In genomic region chr16:84365969-84366368, GRCm38 (mm10) we compare ENCODE assay signal across 12 mouse cellular contexts.
"Had no signal": no experiment of that assay in that cellular context is flagged by ENCODE, and none has a peak within 500 bp of the region (broad histone marks: within the 10 kb centered on the region; RNA-seq: fewer than 3 reads in every experiment).

No protein-coding gene starts in this region.

- DNase-seq: kidney, adult 8-10 months; kidney, postnatal 25 days; lung, embryonic 14.5 days; lung, postnatal 14 days; thymus, postnatal 4 days had no signal

- H3K4me3 ChIP-seq: limb, embryonic 10.5 days; liver, embryonic 15.5 days; megakaryocyte, embryonic 14.5 days; midbrain, embryonic 15.5 days; neural tube, embryonic 12.5 days had no signal

- H3K27ac ChIP-seq: limb, embryonic 10.5 days; liver, embryonic 15.5 days; macrophage; midbrain, embryonic 15.5 days; neural tube, embryonic 12.5 days; stomach, postnatal 0 days had no signal
